Mouse (Mus musculus) subcutaneous adipose tissue, adult 2 months (tissue): ENCODE data around the gene Tubgcp6. TPM values are rescaled to one million over a fixed set of nuclear protein-coding genes. Genes with fewer than 3 reads are reported as not detected.

Experiments used
- polyA plus RNA-seq: library from polyadenylated mRNA; depleted of rRNA; stranded (reverse); fragments of >200 nt; gene quantifications from 2 replicates; pipeline ENCODE4 v1.2.3, GENCODE M21; 2012; ENCODE audit warnings: low replicate concordance; rRNA removed

Gene Tubgcp6
- 27.8 and 39.6 TPM in 2 replicates for polyA plus RNA-seq

DNA sequence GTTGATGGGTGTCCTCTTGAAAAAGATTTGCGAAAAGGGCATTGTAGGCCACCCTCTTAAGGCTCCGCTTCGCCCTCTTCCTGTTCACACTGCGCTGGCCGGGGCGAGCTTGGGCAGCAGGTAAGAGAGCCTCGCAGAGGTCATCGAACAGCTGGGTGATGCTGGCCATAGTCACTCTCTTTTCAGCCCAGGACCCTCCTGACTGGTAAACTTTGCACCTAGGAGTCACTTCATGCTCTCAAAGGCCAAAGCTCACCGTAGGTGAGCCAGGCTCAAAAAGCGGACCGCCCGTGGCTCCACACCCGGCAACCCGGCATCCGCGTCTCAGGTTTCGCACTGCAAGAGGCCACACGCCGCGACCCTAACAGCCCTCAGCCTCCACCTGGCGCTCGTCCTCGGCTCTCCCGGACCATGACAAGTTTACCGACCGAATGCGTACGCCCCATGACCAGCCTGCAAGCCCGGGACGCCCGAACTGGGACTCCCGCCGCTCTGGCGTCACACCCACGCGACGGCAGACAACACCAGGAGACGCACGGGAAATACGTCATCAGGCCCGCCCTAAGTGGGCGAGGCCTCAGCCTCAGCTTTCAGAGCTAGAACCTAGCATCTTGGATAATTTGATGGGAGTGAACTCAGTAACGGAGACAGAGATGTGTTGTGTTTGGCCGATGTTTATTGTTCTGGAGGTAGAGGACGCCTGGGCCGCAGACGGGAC is at the start of gene Tubgcp6:
Gene Tubgcp6, minus strand, starts transcription at position 464 of the 718 bp plus-strand sequence.

DNA sequence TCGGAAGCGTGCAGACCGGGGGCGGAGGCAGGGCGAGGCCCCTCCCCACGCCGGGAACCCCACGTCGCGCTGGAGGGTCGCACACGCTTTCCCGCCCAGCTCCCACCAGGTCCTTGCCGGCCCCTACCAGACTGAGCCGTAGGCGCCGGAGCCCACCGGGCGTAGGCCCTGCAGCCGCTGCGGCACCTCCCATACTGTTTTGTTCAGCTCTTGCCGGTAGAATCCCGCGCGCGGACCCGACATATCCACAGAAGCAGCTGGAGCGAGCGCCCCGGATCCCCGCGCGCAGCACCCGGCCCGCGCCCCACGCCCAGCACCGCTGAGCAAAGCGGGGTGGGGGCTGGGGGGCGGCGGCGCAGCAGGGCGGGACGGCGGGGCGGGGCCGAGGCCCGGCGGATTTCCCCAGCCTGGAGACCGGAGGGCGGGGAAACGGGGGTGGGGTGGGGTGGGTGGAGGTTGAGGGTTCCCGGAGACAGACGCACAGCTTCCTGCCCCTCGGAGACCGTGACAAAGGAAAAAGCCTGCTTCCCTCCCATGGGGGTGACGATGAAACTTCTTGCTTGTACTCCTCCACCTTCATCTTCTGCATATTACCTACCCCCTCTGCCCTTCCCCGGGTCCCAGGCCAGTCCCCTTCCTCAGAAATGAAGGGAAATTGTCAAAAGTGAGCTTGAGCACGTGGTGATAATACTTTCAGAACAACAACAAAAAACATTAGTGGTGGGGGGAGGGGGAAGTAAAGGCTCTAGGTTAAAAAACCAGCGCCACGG is 26.5 kb upstream of the Tubgcp6 start, which contains the start of gene Mapk11:
Gene Mapk11, minus strand, starts transcription at position 358 of the 770 bp plus-strand sequence.

GRCm38 (mm10) chr15:89140659-89141252 is 17.8 kb upstream of the Tubgcp6 start, which contains the start of gene Mapk12:
Gene Mapk12, minus strand, starts transcription at chr15:89140703.

GRCm38 (mm10) chr15:89128382-89129350 is 5.8 kb upstream of the Tubgcp6 start, which contains the start of gene Hdac10:
Gene Hdac10, minus strand, starts transcription at chr15:89128700.

GRCm38 (mm10) chr15:89088607-89089247 is 34.2 kb downstream of the Tubgcp6 start, which contains the start of gene Selenoo:
Gene Selenoo, plus strand, starts transcription at chr15:89089084.

DNA sequence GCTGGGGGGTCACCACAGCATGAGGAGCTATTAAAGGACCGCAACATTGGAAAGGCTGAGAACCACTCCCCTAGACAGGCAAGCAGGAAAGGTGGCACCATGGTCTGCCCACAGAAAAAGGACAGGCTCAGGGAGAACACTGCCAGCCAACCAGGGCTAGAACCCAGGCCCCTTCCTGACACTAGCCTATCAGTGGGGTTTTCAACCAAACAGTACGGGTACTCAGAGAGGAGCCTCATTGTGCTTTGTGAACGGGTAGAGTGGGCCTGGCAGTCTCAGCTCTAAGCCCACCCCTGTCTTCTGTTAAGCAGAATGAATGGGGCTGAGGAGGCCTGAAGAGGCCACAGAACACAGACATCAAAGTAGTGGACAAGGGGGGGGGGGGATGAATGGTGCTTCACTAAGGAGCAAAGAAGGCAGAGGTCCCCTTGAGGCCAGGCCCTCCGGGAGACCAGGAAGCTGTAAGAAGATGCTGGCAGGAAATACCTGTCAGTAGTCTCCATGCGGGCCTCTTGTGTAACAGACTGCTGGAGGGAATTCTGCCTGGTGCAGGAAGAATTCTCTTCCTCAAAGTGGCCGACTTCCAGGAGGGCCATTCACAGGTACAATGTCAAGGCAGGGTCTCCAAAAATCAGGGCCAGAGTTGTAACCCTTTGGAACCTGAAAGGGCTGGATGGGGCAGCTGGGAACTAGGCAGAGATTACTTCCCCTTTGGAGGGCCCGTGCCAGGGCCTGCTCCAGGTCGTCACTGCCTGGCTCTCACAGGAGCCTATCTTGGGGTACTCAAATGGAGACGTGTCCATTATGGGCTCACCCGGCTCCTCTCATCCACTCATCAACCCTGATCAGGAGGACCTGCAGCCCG is 48.1 kb downstream of the Tubgcp6 start, which contains the start of gene Trabd:
Gene Trabd, plus strand, starts transcription at position 512 of the 865 bp plus-strand sequence.

DNA sequence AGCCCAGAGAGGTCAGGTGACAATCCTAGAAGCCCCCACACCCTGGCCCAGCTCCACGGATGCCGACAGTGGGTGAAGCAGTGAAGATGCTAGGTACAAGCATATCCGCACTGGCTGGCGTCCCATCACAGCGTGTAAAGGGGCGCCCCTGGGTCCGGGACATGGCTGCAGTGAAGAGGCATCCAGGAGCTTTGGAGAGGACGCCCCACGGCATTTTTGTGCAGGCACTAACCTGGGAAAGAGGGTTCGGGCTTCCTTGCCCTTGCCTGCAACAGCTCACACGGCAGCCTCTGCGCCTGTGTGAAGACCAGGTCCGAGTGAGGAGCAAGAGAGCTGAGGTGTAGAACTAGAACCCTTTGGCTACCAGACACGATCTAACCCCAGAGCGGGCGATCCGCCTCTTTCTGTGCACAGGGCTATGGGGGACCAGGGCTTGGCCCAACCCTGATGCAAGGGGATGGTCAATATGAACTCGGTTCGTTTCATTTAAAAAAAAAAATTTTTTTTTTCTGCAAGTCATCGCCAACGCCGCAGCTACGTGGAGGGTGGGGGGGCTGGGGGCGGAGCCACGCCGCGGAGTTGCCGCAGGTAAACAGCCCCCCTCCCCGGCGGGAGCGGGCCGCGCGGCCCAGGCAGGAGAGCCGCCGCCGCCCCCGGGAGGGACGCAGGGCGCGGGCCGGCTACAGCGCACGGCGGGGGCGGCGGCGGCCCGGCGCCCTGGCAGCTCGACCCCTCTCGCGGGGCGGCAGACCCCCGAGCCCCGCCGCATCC is 63.6 kb downstream of the Tubgcp6 start, which contains the start of gene Panx2:
Gene Panx2, plus strand, starts transcription at position 574 of the 771 bp plus-strand sequence.

Other genes starting within 250 kb of the Tubgcp6 start
- not detected in 2 replicates for gene Ttll8, start 168.7 kb downstream of the Tubgcp6 start, polyA plus RNA-seq
- 0.17 TPM in 1 of 2 replicates, not detected in the other for gene Mlc1, start 144.1 kb downstream of the Tubgcp6 start, polyA plus RNA-seq
- not detected in 2 replicates for gene Mov10l1, start 140.2 kb downstream of the Tubgcp6 start, polyA plus RNA-seq
- gene Panx2, start 63.4 kb downstream of the Tubgcp6 start, polyA plus RNA-seq = 0.33 TPM in 1 of 2 replicates, not detected in the other
- gene Trabd, start 48.0 kb downstream of the Tubgcp6 start, polyA plus RNA-seq = 33.3 and 53.5 TPM in 2 replicates
- gene Selenoo, start 34.0 kb downstream of the Tubgcp6 start, polyA plus RNA-seq = 40.9 and 49.5 TPM in 2 replicates
- 41.7 and 54.8 TPM in 2 replicates for gene Hdac10, start 5.6 kb upstream of the Tubgcp6 start, polyA plus RNA-seq
- gene Mapk12, start 17.6 kb upstream of the Tubgcp6 start, polyA plus RNA-seq = 18.6 and 31.5 TPM in 2 replicates
- gene Mapk11, start 26.5 kb upstream of the Tubgcp6 start, polyA plus RNA-seq = 11.1 and 14.2 TPM in 2 replicates
- 65.4 and 208 TPM in 2 replicates for gene Plxnb2, start 57.7 kb upstream of the Tubgcp6 start, polyA plus RNA-seq
- gene Dennd6b, start 73.4 kb upstream of the Tubgcp6 start, polyA plus RNA-seq = 12.7 and 21.1 TPM in 2 replicates
- 60.4 and 149 TPM in 2 replicates for gene Ppp6r2, start 88.4 kb upstream of the Tubgcp6 start, polyA plus RNA-seq
- 169 and 209 TPM in 2 replicates for gene Sbf1, start 192.2 kb upstream of the Tubgcp6 start, polyA plus RNA-seq
- gene Adm2, start 199.6 kb upstream of the Tubgcp6 start, polyA plus RNA-seq = 0.18 TPM in 1 of 2 replicates, not detected in the other
- gene Miox, start 211.3 kb upstream of the Tubgcp6 start, polyA plus RNA-seq = not detected in 2 replicates
- 49.7 and 68.9 TPM in 2 replicates for gene Lmf2, start 232.5 kb upstream of the Tubgcp6 start, polyA plus RNA-seq
- gene Ncaph2, start 232.6 kb upstream of the Tubgcp6 start, polyA plus RNA-seq = 111 and 131 TPM in 2 replicates